Mouse (Mus musculus) lung, embryonic 15.5 days (tissue): ENCODE data around the gene Slc9a3r1. TPM values are rescaled to one million over a fixed set of nuclear protein-coding genes. Genes with fewer than 3 reads are reported as not detected.
A peak's percentile ranks its signal among the peaks of the same experiment; 100 is the strongest.

Experiments used
- ATAC-seq: fragments of 200-750 bp; cut with Nextera tagmentation; 2 replicates; pipeline ENCODE4 v1.8.0; 2017; ENCODE audit warnings: moderate number of reproducible peaks, borderline replicate concordance; ENCODE audit not compliant: low FRiP score, low TSS enrichment; ENCODE audit errors: extremely low read depth
- H3K27ac ChIP-seq: fragments of 300-500 bp; sonication (generic); 2 replicates; pipeline ENCODE4 v1.5.1; 2015; ENCODE audit warnings: moderate library complexity, mild to moderate bottlenecking, inconsistent platforms
- H3K27me3 ChIP-seq: fragments of 300-500 bp; sonication (generic); 2 replicates; pipeline ENCODE4 v1.6.1; 2015; ENCODE audit warnings: inconsistent platforms
- H3K36me3 ChIP-seq: fragments of 300-500 bp; sonication (generic); 2 replicates; pipeline ENCODE4 v1.6.1; 2015; ENCODE audit warnings: inconsistent platforms
- H3K4me1 ChIP-seq: fragments of 300-500 bp; sonication (generic); 2 replicates; pipeline ENCODE4 v1.6.1; 2015; ENCODE audit warnings: inconsistent platforms
- H3K4me2 ChIP-seq: fragments of 300-500 bp; sonication (generic); 2 replicates; pipeline ENCODE4 v1.6.1; 2015; ENCODE audit warnings: inconsistent platforms, mild to moderate bottlenecking, moderate library complexity
- H3K4me3 ChIP-seq: fragments of 300-500 bp; sonication (generic); 2 replicates; pipeline ENCODE4 v1.5.1; 2015; ENCODE audit warnings: mild to moderate bottlenecking, inconsistent platforms
- H3K9ac ChIP-seq: fragments of 300-500 bp; sonication (generic); 2 replicates; pipeline ENCODE4 v1.6.1; 2015; ENCODE audit warnings: inconsistent platforms
- H3K9me3 ChIP-seq: fragments of 300-500 bp; sonication (generic); 2 replicates; pipeline ENCODE4 v1.6.1; 2016; ENCODE audit warnings: inconsistent platforms
- WGBS: fragments of 180-500 bp; shearing (Covaris S2); methylation state at CpG from one replicate; pipeline ENCODE4 v1.1.7; 2015; 5-methylcytosine and 5-hydroxymethylcytosine counted together
- polyA plus RNA-seq: library from polyadenylated mRNA; unstranded; fragments of >200 nt; fragmentation: Nextera tagmentation; extraction: Ambion mirVana; gene quantifications from 2 replicates; pipeline ENCODE4 v1.2.1, GENCODE M21; 2015

Slc9a3r1 gene
- polyA plus RNA-seq, 1 experiment from 2014 or later = 58.2 TPM

DNA sequence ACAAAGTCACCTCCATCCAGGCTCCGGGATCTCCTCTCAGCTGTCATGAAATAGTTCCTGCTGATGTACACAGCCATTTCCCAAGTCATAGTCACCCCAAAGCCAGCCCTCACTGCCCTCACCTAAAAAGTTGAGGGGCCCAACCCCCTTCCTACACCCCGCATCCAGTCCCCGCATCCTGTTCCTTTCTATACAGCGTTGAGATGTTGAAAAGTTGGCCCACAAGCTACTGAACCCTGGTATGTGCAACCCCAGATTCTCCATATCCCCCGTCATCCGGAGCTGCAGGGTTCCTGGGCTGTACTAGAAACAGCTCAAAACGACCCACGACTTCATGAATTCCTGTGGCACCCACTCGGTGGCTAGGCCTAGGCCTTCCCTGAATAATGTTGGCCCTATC is 10.1 kb upstream of the Slc9a3r1 start:
- peaks cover 11% of the 10 kb centered on the region for H3K4me1 ChIP-seq
- H3K4me2 ChIP-seq = peak overlapping the region; percentile 54; the same call in 1 of the 2 replicates
- H3K9me3 ChIP-seq = no peaks in the 10 kb centered on the region
- WGBS = 72% methylated on average over 9 of the region's 9 CpGs
- no peak overlapping the region for H3K4me3 ChIP-seq
- no peaks in the 10 kb centered on the region for H3K36me3 ChIP-seq
- no peak for ATAC-seq
- no peak overlapping the region for H3K9ac ChIP-seq
- peaks cover 35% of the 10 kb centered on the region for H3K27me3 ChIP-seq
- H3K27ac ChIP-seq = no peak overlapping the region

- Histone ChIP-seq H3K4me3 (peak overlapping the region; percentile 34), H3K9ac (0 out of 2 replicates have a peak overlapping the region, but pooled peaks have one; percentile 6), H3K4me2 (peak overlapping the region; percentile 54), H3K36me3 (no peaks in the 10 kb centered on the region), H3K27ac (no peak overlapping the region), H3K9me3 (no peaks in the 10 kb centered on the region), H3K4me1 (peaks cover 18% of the 10 kb centered on the region), H3K27me3 (peaks cover 35% of the 10 kb centered on the region)
- peak; percentile 51; the same call in 1 of the 2 replicates for ATAC-seq
- WGBS = under 1% methylated on average over 35 of the region's 35 CpGs
These were observed 9.3 kb upstream of the Slc9a3r1 start for GRCm38 (mm10) chr11:115153699-115154292.

- no peak overlapping the region for H3K9ac ChIP-seq
- 5% methylated on average over 5 of the region's 5 CpGs for WGBS
- no peak for ATAC-seq
- no peak overlapping the region for H3K4me2 ChIP-seq
- no peak overlapping the region for H3K4me3 ChIP-seq
- peaks cover 20% of the 10 kb centered on the region for H3K4me1 ChIP-seq
- peaks cover 35% of the 10 kb centered on the region for H3K27me3 ChIP-seq
- H3K9me3 ChIP-seq = no peaks in the 10 kb centered on the region
- no peaks in the 10 kb centered on the region for H3K36me3 ChIP-seq
- H3K27ac ChIP-seq = no peak overlapping the region
These were observed 8.0 kb upstream of the Slc9a3r1 start for GRCm38 (mm10) chr11:115155053-115155634.

GRCm38 (mm10) chr11:115157933-115158719 is 5.0 kb upstream of the Slc9a3r1 start:
- peaks cover 33% of the 10 kb centered on the region for H3K27me3 ChIP-seq
- H3K4me3 ChIP-seq = no peak overlapping the region
- H3K9me3 ChIP-seq = no peaks in the 10 kb centered on the region
- H3K4me1 ChIP-seq = peaks cover 39% of the 10 kb centered on the region
- ATAC-seq = no peak
- H3K4me2 ChIP-seq = peak overlapping the region; percentile 20; the same call in 1 of the 2 replicates
- no peaks in the 10 kb centered on the region for H3K36me3 ChIP-seq
- H3K9ac ChIP-seq = no peak overlapping the region
- WGBS = 17% methylated on average over 12 of the region's 12 CpGs
- peak overlapping the region; percentile 56 for H3K27ac ChIP-seq

DNA sequence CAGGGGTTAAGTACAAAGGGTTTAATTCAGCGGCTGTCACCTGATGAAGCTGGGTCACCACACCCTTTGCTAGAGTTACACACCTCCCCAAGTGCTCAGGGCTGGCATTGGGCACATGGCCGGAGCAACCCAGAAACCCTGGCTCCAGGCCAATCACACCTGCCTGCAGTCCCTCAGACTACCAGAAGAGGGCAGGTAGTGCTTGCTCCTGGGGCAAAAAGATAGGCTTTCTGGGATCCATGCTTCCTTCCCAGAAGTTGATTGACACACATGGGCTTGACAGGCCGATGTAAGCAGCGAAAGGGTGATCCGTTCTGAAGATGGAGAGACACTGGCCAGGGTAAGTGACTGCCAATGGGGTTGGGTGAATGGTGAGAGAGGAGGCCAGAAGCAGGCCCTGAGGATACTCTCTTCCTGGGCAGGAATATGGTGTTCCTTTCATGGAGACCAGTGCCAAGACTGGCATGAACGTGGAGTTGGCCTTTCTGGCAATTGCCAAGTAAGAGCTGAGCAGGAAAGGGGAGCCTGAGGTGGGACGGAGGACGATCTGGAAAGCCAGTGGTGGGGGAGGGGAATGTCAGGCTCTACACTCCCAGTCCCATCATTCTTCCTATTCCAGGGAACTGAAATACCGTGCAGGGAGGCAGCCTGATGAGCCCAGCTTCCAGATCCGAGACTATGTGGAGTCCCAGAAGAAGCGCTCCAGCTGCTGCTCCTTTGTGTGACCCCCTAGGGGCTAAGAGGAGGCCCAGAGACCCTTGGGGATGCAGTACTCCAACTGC is 2.9 kb upstream of the Slc9a3r1 start:
- no peak for ATAC-seq
- Histone ChIP-seq H3K27me3 (peaks cover 30% of the 10 kb centered on the region; the same call in 1 of the 2 replicates), H3K9ac (no peak overlapping the region), H3K4me3 (no peak overlapping the region), H3K4me1 (peaks cover 51% of the 10 kb centered on the region), H3K27ac (no peak overlapping the region), H3K36me3 (no peaks in the 10 kb centered on the region), H3K4me2 (no peak overlapping the region), H3K9me3 (no peaks in the 10 kb centered on the region)
- WGBS = 53% methylated on average over 11 of the region's 11 CpGs

GRCm38 (mm10) chr11:115160883-115161577 is 2.1 kb upstream of the Slc9a3r1 start:
- no peaks in the 10 kb centered on the region for H3K36me3 ChIP-seq
- no peak overlapping the region for H3K9ac ChIP-seq
- no peaks in the 10 kb centered on the region for H3K9me3 ChIP-seq
- H3K4me1 ChIP-seq = peaks cover 54% of the 10 kb centered on the region
- H3K4me3 ChIP-seq = no peak overlapping the region
- 27% methylated on average over 10 of the region's 10 CpGs for WGBS
- H3K27me3 ChIP-seq = peaks cover 31% of the 10 kb centered on the region; the same call in 1 of the 2 replicates
- no peak overlapping the region for H3K27ac ChIP-seq
- H3K4me2 ChIP-seq = no peak overlapping the region
- no peak for ATAC-seq

DNA sequence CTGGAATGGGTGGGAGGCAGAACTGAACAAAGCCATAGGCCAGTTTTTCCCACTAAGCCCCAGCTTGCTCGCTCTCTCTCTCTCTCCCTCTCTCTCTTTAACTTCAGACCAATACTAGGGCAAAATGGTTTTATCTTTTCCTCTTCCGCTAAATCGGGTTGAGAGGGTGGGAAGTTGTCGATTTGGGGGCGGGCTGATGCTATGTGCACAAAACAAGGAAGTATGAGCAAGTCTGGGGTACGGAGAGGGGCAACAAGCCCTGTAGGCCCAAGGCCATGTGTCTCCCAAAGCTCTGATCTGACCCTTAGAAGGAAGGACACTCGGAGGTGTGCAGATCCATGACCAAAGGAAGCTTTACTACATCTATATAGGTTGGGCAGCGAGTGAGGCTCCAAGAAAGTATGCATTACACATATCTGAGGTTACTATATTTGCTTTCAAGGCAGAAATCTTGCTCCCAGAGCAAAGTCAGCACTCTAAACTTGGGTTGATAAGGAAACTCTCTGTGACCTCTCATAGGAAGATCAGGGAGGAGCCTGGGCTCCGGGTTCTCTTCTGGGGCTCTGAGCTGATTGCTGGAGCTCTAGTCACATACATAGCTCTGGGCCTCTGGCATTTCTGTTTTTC is 1.4 kb upstream of the Slc9a3r1 start:
- no peak for ATAC-seq
- Histone ChIP-seq H3K27ac (0 out of 2 replicates have a peak overlapping the region, but pooled peaks have one; percentile 12), H3K4me2 (peak overlapping the region; percentile 83), H3K36me3 (no peaks in the 10 kb centered on the region), H3K4me3 (no peak overlapping the region), H3K9ac (0 out of 2 replicates have a peak overlapping the region, but pooled peaks have one; percentile 25), H3K9me3 (no peaks in the 10 kb centered on the region), H3K27me3 (peaks cover 25% of the 10 kb centered on the region; the same call in 1 of the 2 replicates), H3K4me1 (peaks cover 54% of the 10 kb centered on the region)
- WGBS = 50% methylated on average over 9 of the region's 9 CpGs

DNA sequence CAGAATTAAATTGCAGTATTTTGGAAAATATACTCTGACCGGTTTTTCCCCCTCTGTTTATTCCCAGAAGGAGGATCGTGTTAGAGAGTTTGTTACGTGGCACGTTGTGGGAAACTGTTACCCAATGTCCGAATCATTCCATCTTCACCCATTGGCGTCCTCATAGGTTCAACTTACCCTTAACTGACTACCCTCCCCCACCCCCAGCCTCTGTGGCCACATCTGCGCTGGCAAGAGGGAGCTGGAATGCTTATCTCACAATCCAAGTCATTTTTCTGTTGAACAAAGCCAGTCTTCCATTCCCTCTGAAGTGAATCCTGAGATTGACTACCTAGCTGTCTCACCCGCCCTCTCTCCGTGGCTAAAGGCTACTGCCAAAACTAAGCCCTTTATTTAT is 938 bp upstream of the Slc9a3r1 start:
- WGBS = 17% methylated on average over 9 of the region's 9 CpGs
- H3K9ac ChIP-seq = peak overlapping the region; percentile 25; the same call in 1 of the 2 replicates
- H3K4me3 ChIP-seq = peak overlapping the region; percentile 66
- peaks cover 54% of the 10 kb centered on the region for H3K4me1 ChIP-seq
- peaks cover 25% of the 10 kb centered on the region; the same call in 1 of the 2 replicates for H3K27me3 ChIP-seq
- H3K9me3 ChIP-seq = no peaks in the 10 kb centered on the region
- H3K4me2 ChIP-seq = peak overlapping the region; percentile 83
- no peak for ATAC-seq
- H3K27ac ChIP-seq = peak overlapping the region; percentile 59
- no peaks in the 10 kb centered on the region for H3K36me3 ChIP-seq

- Histone ChIP-seq H3K27me3 (peaks cover 25% of the 10 kb centered on the region; the same call in 1 of the 2 replicates), H3K27ac (peak overlapping the region; percentile 45), H3K4me2 (peak overlapping the region; percentile 83), H3K4me1 (peaks cover 46% of the 10 kb centered on the region), H3K9ac (peak overlapping the region; percentile 43), H3K9me3 (no peaks in the 10 kb centered on the region), H3K36me3 (no peaks in the 10 kb centered on the region), H3K4me3 (peak overlapping the region; percentile 66)
- peak; percentile 9; the same call in 1 of the 2 replicates for ATAC-seq
- under 1% methylated on average over 47 of the region's 47 CpGs for WGBS
These were observed 518 bp downstream of the Slc9a3r1 start for GRCm38 (mm10) chr11:115163568-115164150.

- H3K4me1 ChIP-seq = peaks cover 43% of the 10 kb centered on the region
- H3K27ac ChIP-seq = peak overlapping the region; percentile 54
- no peaks in the 10 kb centered on the region for H3K9me3 ChIP-seq
- peak overlapping the region; percentile 83 for H3K4me2 ChIP-seq
- H3K36me3 ChIP-seq = no peaks in the 10 kb centered on the region
- H3K27me3 ChIP-seq = peaks cover 25% of the 10 kb centered on the region; the same call in 1 of the 2 replicates
- H3K9ac ChIP-seq = peak overlapping the region; percentile 43
- WGBS = under 1% methylated on average over 14 of the region's 14 CpGs
- peak overlapping the region; percentile 66 for H3K4me3 ChIP-seq
- ATAC-seq = no peak
These were observed 1.3 kb downstream of the Slc9a3r1 start for GRCm38 (mm10) chr11:115164341-115164975.
